Mouse (Mus musculus) heart, adult 9 months (tissue): ENCODE results near the gene Myo1e.

ENCODE experiments used
- DNase-seq, 2 experiments: peaks; one replicate each; pipeline ENCODE4 v3.0.0; 2022; ENCODE audit warnings: low spot score in 2 of 2

The Myo1e gene

GRCm38 (mm10) chr9:70408791-70409190 lies 201.6 kb downstream of the Myo1e start:
- no peak for DNase-seq

- DNase-seq: no peak
These were observed 202.6 kb downstream of the Myo1e start for GRCm38 (mm10) chr9:70409743-70410142.

GRCm38 (mm10) chr9:70410668-70411067 lies 203.5 kb downstream of the Myo1e start:
- peak in 1 of 2 experiments; percentile 20 for DNase-seq

- DNase-seq: no peak
These were observed 205.9 kb downstream of the Myo1e start for GRCm38 (mm10) chr9:70413038-70413437.

DNA sequence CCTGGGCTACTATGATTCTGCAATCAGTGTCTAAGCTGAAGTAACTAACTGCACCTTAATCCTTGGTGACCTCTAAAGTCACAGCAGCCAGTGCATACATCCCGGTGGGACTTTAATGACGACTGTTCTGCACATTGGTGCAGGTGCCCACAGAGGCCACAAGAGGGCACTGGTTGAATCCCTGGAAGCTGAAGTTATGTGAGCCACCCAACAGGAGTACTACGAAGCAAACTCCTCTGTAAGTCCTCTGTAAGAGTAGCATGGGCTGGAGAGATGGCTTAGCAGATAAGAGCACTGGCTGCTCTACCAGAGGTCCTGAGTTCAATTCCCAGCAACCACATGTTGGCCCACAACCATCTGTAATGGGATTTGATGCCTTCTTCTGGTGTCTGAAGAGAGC lies 209.3 kb downstream of the Myo1e start:
- no peak for DNase-seq

- peak; percentile 85 to 88 for DNase-seq
These were observed 214.3 kb downstream of the Myo1e start, which contains the start of gene Ccnb2 for GRCm38 (mm10) chr9:70421257-70422056. TSS of gene Ccnb2 (minus strand) at chr9:70421547.

- DNase-seq: no peak
These were observed 215.5 kb downstream of the Myo1e start for GRCm38 (mm10) chr9:70422661-70423060.

GRCm38 (mm10) chr9:70439959-70440358 lies 232.8 kb downstream of the Myo1e start:
- DNase-seq: peak; percentile 71 to 73

GRCm38 (mm10) chr9:70449072-70449471 lies 241.9 kb downstream of the Myo1e start:
- DNase-seq: no peak
